Mouse (Mus musculus): ENCODE results near the gene Lrrc47. TPM values are rescaled to one million over a fixed set of nuclear protein-coding genes. Genes with fewer than 3 reads are reported as not detected.

Gene Lrrc47
- polyA plus RNA-seq, 1 experiment: 40.2 TPM

DNA sequence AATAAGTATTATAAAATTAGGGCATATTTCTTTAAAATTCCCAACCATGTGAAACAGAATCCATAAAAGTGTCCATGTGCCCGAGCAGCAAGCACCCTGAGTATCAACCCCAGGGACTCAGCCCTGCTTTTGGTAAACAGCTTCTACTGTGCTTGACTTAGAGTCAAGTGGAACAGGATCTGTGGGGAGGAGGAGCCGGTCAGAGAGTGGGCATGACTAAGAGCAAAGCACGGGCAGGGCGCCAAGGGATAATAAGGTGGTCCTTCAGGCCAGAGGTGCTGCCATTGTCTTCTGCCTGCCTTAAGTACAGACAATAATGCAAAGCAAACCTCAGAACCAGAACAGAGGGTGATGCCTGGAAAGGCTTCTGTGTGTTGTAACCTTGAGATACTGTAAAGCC is 3.8 kb upstream of the Lrrc47 start:
- Histone ChIP-seq H3K36me3 (ENCODE audit: control insufficient read depth, insufficient read depth, low read length) (no peaks in the 10 kb centered on the region), H3K27ac (ENCODE audit: insufficient read depth, low read depth, low read length) (no peak overlapping the region), H3K27me3 (replicated peaks; ENCODE audit: control insufficient read depth, insufficient read depth, low read length) (no peaks in the 10 kb centered on the region), H3K4me3 (ENCODE audit: insufficient read depth, low read depth, low read length) (no peak overlapping the region), H3K4me1 (ENCODE audit: control insufficient read depth, insufficient read depth, low read length) (no peaks in the 10 kb centered on the region)
- 60% methylated on average over 4 of the region's 4 CpGs for WGBS
- TF ChIP-seq POLR2A (IDR thresholded peaks at IDR 0.05; ENCODE audit: low read depth, low read length) (no peak), CTCF (conservative IDR thresholded peaks at IDR 0.05; ENCODE audit: insufficient read depth, insufficient read length, low read depth, low read length) (no peak)
- no peak for DNase-seq

DNA sequence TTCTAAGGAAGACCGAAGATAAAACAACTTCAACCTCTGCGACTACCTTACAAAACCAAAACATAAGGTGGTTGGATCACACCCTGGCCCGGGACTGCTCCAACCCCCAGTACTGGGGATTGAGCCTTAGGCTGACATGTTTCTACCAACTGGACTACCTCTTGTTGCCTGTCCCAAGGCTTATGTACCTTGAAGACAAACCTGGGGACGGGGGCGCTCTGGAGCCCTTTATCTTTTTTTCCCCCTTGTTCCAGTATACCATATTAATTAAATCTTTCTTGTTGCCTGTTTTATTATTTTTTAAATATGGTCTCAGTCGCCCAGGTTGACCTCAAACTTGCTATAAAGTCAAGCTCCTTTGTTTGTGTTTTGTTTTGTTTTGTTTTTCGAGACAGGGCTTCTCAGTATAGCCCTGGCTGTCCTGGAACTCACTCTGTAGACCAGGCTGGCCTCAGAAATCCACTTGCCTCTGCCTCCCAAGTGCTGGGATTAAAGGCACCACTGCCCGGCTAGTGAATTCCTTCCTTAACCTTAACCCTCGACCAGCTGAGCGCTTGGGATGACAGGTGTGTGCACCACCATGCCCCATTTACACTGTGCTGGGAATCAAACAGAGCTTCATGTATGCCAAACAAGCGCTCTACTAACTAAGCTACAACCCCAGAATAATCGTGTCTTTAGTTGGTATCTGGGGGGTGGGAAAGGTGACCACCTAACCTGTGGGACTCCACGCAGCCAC is 455 bp upstream of the Lrrc47 start:
- H3K4me1 ChIP-seq (ENCODE audit: control insufficient read depth, insufficient read depth, low read length): peaks cover 8% of the 10 kb centered on the region; the same call in 1 of the 2 replicates
- peak overlapping the region; percentile 41 for H3K27ac ChIP-seq (ENCODE audit: insufficient read depth, low read depth, low read length)
- no peaks in the 10 kb centered on the region for H3K27me3 ChIP-seq (replicated peaks; ENCODE audit: control insufficient read depth, insufficient read depth, low read length)
- no peaks in the 10 kb centered on the region for H3K36me3 ChIP-seq (ENCODE audit: control insufficient read depth, insufficient read depth, low read length)
- WGBS: 30% methylated on average over 13 of the region's 13 CpGs
- H3K4me3 ChIP-seq (ENCODE audit: insufficient read depth, low read depth, low read length): peak overlapping the region; percentile 74
- DNase-seq: no peak
- no peak for TF ChIP-seq CTCF (conservative IDR thresholded peaks at IDR 0.05; ENCODE audit: insufficient read depth, insufficient read length, low read depth, low read length)
- TF ChIP-seq POLR2A (IDR thresholded peaks at IDR 0.05; ENCODE audit: low read depth, low read length): no peak

DNA sequence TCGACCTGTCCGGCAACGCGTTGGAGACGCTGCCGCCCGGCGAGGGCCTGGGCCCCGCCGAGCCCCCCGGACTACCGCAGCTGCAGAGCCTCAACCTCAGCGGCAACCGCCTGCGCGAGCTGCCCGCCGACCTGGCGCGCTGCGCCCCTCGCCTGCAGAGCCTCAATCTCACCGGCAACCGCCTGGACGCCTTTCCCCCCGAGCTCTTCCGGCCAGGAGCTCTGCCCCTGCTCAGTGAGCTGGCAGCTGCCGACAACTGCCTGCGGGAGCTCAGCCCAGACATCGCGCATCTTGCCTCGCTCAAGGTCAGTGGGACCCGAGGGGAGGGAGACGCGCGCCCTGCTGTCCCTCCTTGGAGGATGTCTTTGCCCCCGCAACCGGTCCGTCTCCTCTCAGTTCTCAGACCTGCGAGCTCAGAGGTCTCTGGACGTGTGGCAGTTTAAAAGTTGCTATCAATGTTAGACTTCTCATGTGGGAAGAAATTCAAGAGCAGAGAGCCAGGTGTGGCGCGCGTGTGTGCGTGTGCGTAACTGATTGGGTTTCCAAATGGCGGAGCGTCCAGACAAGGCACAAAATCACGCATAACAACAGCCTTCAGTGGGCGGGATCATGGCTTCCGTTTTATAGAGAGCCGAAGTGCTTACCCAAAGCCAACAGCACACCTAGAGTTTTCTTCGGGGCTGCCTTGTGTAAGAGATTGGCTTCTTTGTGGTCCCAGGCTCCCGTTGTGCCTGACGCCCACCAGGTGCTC is 776 bp downstream of the Lrrc47 start:
- H3K36me3 ChIP-seq (ENCODE audit: control insufficient read depth, insufficient read depth, low read length): no peaks in the 10 kb centered on the region
- DNase-seq: no peak
- no peaks in the 10 kb centered on the region for H3K27me3 ChIP-seq (replicated peaks; ENCODE audit: control insufficient read depth, insufficient read depth, low read length)
- H3K4me1 ChIP-seq (ENCODE audit: control insufficient read depth, insufficient read depth, low read length): peaks cover 8% of the 10 kb centered on the region; the same call in 1 of the 2 replicates
- no peak for TF ChIP-seq CTCF (conservative IDR thresholded peaks at IDR 0.05; ENCODE audit: insufficient read depth, insufficient read length, low read depth, low read length)
- no peak for TF ChIP-seq POLR2A (IDR thresholded peaks at IDR 0.05; ENCODE audit: low read depth, low read length)
- 1% methylated on average over 55 of the region's 55 CpGs for WGBS
- H3K27ac ChIP-seq (ENCODE audit: insufficient read depth, low read depth, low read length): no peak overlapping the region
- H3K4me3 ChIP-seq (ENCODE audit: insufficient read depth, low read depth, low read length): peak overlapping the region; percentile 74

DNA sequence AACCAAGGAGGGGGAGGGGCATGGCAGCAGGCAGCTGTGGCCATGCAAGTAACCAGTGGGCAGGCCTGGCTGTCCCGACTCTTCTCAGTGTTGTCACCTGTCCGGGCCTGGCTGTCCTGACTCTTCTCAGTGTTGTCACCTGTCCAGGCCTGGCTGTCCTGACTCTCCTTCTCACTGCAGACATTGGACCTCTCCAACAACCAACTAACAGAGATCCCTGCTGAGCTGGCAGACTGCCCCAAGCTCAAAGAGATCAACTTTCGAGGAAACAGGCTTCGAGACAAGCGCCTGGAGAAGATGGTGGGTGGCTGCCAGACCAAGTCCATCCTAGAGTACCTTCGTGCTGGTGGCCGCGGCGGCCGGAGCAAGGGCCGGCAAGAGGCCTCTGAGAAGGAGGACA is 3.9 kb downstream of the Lrrc47 start:
- Histone ChIP-seq H3K27ac (ENCODE audit: insufficient read depth, low read depth, low read length) (no peak overlapping the region), H3K4me1 (ENCODE audit: control insufficient read depth, insufficient read depth, low read length) (peaks cover 8% of the 10 kb centered on the region; the same call in 1 of the 2 replicates), H3K36me3 (ENCODE audit: control insufficient read depth, insufficient read depth, low read length) (no peaks in the 10 kb centered on the region), H3K27me3 (replicated peaks; ENCODE audit: control insufficient read depth, insufficient read depth, low read length) (no peaks in the 10 kb centered on the region), H3K4me3 (ENCODE audit: insufficient read depth, low read depth, low read length) (no peak overlapping the region)
- DNase-seq: peak; percentile 76
- TF ChIP-seq POLR2A (IDR thresholded peaks at IDR 0.05; ENCODE audit: low read depth, low read length) (no peak), CTCF (conservative IDR thresholded peaks at IDR 0.05; ENCODE audit: insufficient read depth, insufficient read length, low read depth, low read length) (no peak)
- 68% methylated on average over 11 of the region's 11 CpGs for WGBS

DNA sequence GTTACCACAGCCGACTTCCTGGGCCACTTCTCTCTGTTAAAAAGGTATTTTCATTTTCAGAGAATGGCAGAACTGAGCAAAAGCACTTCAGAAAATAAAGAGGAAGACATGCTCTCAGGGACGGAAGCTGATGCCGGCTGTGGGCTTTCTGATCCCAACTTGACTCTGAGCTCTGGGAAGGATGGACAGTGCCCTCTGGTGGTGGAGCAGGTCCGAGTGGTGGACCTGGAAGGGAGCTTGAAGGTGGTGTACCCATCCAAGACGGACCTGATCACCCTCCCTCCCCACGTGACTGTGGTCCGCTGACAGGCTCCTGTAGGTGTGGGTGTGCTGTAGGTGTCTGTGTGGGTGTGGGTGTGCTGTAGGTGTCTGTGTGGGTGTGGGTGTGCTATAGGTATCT is 8.0 kb downstream of the Lrrc47 start:
- Histone ChIP-seq H3K27me3 (replicated peaks; ENCODE audit: control insufficient read depth, insufficient read depth, low read length) (no peaks in the 10 kb centered on the region), H3K4me1 (ENCODE audit: control insufficient read depth, insufficient read depth, low read length) (peaks cover 22% of the 10 kb centered on the region), H3K27ac (ENCODE audit: insufficient read depth, low read depth, low read length) (no peak overlapping the region), H3K4me3 (ENCODE audit: insufficient read depth, low read depth, low read length) (no peak overlapping the region), H3K36me3 (ENCODE audit: control insufficient read depth, insufficient read depth, low read length) (no peaks in the 10 kb centered on the region; the same call in 1 of the 2 replicates)
- WGBS: 42% methylated on average over 7 of the region's 7 CpGs
- no peak for TF ChIP-seq POLR2A (IDR thresholded peaks at IDR 0.05; ENCODE audit: low read depth, low read length)
- TF ChIP-seq CTCF (conservative IDR thresholded peaks at IDR 0.05; ENCODE audit: insufficient read depth, insufficient read length, low read depth, low read length): peak; percentile 77
- peak; percentile 81 for DNase-seq

DNA sequence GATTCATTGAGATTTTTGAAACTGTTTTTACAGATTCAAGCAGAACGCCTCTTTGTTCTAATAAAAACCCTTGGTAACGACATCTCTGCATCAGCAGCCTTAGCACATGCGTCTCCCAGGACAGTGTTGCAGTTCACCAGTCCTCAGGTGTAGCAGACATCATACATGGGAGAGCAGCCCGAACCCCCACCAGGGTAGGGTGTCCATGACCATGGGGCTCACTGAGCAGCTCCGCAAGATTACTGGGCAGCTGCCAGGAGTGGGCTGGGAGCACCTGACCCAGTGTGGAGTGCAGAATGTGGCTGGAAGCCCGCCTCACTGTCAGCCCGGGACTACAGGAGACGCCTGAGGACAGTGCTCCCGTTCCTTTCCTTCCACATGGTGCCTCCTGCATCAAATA is 9.9 kb downstream of the Lrrc47 start:
- H3K4me1 ChIP-seq (ENCODE audit: control insufficient read depth, insufficient read depth, low read length): peaks cover 22% of the 10 kb centered on the region
- DNase-seq: peak; percentile 69
- H3K4me3 ChIP-seq (ENCODE audit: insufficient read depth, low read depth, low read length): no peak overlapping the region
- TF ChIP-seq POLR2A (IDR thresholded peaks at IDR 0.05; ENCODE audit: low read depth, low read length) (peak; percentile 17), CTCF (conservative IDR thresholded peaks at IDR 0.05; ENCODE audit: insufficient read depth, insufficient read length, low read depth, low read length) (no peak)
- no peaks in the 10 kb centered on the region for H3K27me3 ChIP-seq (replicated peaks; ENCODE audit: control insufficient read depth, insufficient read depth, low read length)
- no peaks in the 10 kb centered on the region; the same call in 1 of the 2 replicates for H3K36me3 ChIP-seq (ENCODE audit: control insufficient read depth, insufficient read depth, low read length)
- H3K27ac ChIP-seq (ENCODE audit: insufficient read depth, low read depth, low read length): peak overlapping the region; percentile 53
- WGBS: 52% methylated on average over 9 of the region's 9 CpGs

DNA sequence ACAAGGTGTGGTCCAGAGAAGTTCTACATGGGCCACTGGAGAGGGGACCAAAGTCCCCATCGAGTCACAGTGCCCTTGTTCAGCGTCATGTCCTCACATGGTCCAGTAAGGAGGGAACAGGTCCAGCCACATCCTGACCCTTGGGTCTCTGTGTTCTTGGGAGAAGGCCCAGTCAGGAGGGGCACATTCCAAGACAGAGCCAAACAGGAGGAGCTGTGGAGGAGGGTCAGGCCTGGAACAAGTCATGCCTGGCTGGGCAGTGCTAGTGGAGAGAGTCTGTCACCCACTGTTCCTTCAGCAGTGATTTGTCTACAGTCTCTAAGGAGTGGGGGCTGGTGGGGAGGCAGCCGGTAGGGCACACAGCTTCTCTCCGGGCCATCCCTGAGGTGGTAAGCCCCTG is 10.9 kb downstream of the Lrrc47 start:
- DNase-seq: peak; percentile 96
- Histone ChIP-seq H3K4me3 (ENCODE audit: insufficient read depth, low read depth, low read length) (no peak overlapping the region), H3K27me3 (replicated peaks; ENCODE audit: control insufficient read depth, insufficient read depth, low read length) (no peaks in the 10 kb centered on the region), H3K36me3 (ENCODE audit: control insufficient read depth, insufficient read depth, low read length) (no peaks in the 10 kb centered on the region; the same call in 1 of the 2 replicates), H3K4me1 (ENCODE audit: control insufficient read depth, insufficient read depth, low read length) (peaks cover 24% of the 10 kb centered on the region), H3K27ac (ENCODE audit: insufficient read depth, low read depth, low read length) (peak overlapping the region; percentile 53)
- 28% methylated on average over 4 of the region's 4 CpGs for WGBS
- no peak for TF ChIP-seq CTCF (conservative IDR thresholded peaks at IDR 0.05; ENCODE audit: insufficient read depth, insufficient read length, low read depth, low read length)
- no peak for TF ChIP-seq POLR2A (IDR thresholded peaks at IDR 0.05; ENCODE audit: low read depth, low read length)

Measured in kidney, adult 2 months (tissue).